Mouse (Mus musculus) retina, embryonic 14.5 days (tissue): ENCODE measurements at regions not wholly inside any gene's neighbourhood (a gene's known extent, or its start where the extent isn't known, plus 50 kb on each side); places are given as distances from the start of the nearest gene placed in this dataset.

Source experiments
- DNase-seq: peaks from one replicate; pipeline ENCODE4 v3.0.0-alpha.2; 2015; ENCODE audit warnings: low spot score

GRCm38 (mm10) chr11:95198196-95198595 lies 52.1 kb upstream of the Dlx4 start:
- no peak for DNase-seq

GRCm38 (mm10) chr11:95200971-95201370 lies 54.9 kb upstream of the Dlx4 start:
- DNase-seq: no peak

- peak; percentile 67 for DNase-seq
Measured at GRCm38 (mm10) chr11:95210185-95211030, 50.9 kb upstream of the Tac4 start.

- no peak for DNase-seq
Measured at GRCm38 (mm10) chr11:95211031-95211425, 50.3 kb upstream of the Tac4 start.
